Mouse (Mus musculus): ENCODE results near the gene H2-Oa.

H2-Oa gene

GRCm38 (mm10) chr17:34101185-34101584 lies 9.0 kb downstream of the H2-Oa start:
- no peak for DNase-seq (ENCODE audit: extremely low read depth, low read depth, low spot score)

DNA sequence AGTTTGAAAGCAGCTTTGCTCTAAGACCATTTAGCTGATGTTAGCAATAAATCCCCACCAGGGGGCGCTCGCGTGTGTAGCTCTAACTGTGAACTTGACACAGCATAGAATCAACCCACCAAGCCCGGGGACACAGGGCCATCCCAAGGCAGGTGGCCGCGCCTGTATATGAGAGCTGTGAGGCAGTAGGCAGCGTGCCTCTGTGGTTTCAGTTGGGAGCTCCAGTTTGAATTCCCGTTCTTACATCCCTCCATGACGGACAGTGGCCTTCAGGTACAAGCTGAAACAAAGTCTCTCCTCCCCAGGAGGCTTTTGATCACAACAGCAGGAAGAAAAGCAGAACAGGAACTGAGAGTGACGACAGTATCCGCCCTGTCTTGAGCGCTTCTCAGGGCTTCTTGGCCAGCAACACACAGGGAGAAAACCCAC lies 9.5 kb downstream of the H2-Oa start:
- no peak for DNase-seq (ENCODE audit: extremely low read depth, low read depth, low spot score)

DNA sequence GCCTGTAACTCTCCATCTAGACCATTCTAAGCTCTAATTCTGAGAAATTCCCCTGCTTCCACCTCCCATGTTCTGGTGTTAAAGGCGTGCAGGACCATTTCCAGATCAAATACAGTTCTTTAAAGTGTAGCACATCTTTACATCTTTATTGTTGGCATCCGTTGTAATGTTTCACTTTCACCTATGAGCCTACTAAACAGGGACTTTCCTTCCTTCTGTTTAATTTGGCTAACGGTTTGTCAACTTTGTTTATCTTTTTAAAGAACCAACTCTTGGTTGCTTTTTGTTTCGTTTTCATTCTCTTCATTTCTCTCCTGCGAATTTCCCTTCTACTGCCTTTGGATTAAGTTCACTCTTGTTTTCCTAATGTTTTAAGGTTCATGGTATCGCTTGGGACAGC lies 10.7 kb downstream of the H2-Oa start:
- no peak for DNase-seq (ENCODE audit: extremely low read depth, low read depth, low spot score)

DNA sequence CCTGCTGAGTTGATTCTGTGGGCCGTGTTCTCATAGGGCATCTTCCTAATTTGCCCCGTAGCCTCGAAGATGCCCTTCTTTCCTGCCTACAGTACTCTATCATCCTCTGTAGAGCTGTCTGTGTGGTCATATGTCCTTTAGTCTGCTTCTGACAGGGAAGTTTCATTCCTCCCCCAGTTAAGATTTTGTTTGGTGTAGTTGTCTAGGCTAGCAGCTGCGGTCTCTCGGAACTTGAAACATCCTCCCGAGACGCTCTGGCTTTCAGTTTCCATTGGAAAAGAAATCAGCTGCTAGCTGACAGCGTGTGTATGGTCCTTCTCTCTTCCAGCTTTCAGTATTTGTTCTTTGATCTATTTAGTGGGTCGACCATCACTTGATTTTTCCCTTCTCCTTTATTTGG lies 12.7 kb downstream of the H2-Oa start:
- no peak for DNase-seq (ENCODE audit: extremely low read depth, low read depth, low spot score)

- DNase-seq (ENCODE audit: extremely low read depth, low read depth, low spot score), result no peak
Measured at GRCm38 (mm10) chr17:34106555-34106954, 14.4 kb downstream of the H2-Oa start.

- DNase-seq (ENCODE audit: extremely low read depth, low read depth, low spot score), result no peak
Measured at GRCm38 (mm10) chr17:34107109-34107867, 15.1 kb downstream of the H2-Oa start.

- no peak for DNase-seq (ENCODE audit: extremely low read depth, low read depth, low spot score)
Measured at GRCm38 (mm10) chr17:34108460-34108859, 16.3 kb downstream of the H2-Oa start.

GRCm38 (mm10) chr17:34109038-34109805 lies 17.1 kb downstream of the H2-Oa start:
- no peak for DNase-seq (ENCODE audit: extremely low read depth, low read depth, low spot score)

GRCm38 (mm10) chr17:34109806-34110195 lies 17.7 kb downstream of the H2-Oa start:
- DNase-seq (ENCODE audit: extremely low read depth, low read depth, low spot score), result no peak

DNA sequence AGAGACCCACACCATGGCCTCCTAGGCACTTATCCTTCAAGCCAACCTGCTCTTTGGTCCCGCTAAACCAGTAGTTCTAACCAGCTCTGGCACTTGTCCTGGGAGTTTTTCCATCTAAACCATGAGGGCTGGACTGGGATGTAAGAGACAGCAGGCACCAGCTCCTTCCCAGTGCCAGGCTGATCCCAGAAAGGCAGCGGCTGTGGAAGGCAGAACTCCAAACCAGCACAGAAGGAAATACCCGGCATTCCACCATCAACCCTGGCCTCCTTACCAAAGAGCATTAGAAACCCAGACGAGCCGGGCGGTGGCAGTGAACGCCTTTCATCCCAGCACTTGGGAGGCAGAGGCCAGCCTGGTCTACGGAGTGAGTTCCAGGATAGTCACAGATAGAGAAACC lies 18.2 kb downstream of the H2-Oa start:
- DNase-seq (ENCODE audit: extremely low read depth, low read depth, low spot score), result no peak

- no peak for DNase-seq (ENCODE audit: extremely low read depth, low read depth, low spot score)
Measured at GRCm38 (mm10) chr17:34114114-34114513, 22.0 kb downstream of the H2-Oa start.

DNA sequence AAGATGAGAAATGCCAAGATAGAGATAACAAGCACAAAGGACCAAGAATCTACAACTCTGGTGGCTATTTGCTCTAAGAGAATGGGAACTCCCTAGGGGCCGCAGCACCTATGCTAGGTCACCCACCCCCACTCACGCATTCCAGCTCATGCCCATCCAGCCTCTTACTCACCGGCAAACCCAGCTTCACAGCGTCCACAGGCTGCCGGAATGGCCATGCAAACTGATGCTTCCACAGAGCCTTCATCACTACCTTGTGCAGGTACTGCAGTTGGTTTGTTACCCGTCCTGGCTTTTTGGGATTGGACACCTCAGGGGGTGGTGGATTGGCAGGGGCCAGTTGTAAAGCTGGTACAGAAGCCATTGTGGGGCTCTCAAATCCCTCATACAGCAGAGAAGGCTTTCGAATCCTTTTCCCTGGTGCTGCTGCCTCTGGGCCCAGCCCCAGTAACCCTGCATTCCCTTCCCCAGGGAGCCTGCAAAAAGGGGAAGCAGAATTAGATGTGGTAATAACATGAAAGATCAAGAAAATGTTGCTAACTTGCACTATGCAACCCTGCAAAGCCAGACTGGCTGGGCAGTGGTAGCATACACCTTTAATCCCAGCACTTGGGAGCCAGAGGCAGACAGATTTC lies 24.7 kb downstream of the H2-Oa start:
- DNase-seq (ENCODE audit: extremely low read depth, low read depth, low spot score), result no peak

DNA sequence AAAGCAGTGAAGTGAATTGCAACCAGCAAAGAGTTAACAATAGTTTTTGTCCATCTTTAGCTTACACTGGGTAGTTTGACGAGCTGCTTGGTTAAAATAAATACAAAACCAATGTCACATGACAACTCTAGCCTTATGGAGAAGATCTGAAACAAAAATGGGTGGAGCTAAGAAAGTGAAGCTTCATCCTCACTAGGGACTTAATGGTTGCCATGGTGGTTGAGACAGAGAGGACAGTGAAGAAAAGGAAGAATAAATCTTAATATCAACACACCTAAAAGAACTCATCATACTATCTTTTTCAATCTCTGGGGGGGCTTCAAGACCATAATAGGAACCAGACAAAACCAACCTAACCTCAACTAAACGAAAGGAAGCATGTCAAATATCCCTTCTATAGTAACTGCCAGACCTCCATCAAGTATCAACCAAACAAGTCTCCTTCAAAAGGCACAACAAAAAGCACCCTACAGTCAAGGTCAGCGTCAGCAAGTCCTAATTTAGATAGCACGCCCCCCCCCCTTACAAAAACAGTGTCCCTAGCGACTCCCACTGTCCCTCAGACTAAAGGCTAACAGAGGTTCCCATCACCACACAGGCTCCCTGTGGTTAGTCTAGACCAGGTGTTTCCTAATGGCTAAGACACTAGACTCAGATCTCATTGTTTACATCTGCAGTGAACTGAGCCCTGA lies 25.4 kb downstream of the H2-Oa start:
- no peak for DNase-seq (ENCODE audit: extremely low read depth, low read depth, low spot score)

- no peak for DNase-seq (ENCODE audit: extremely low read depth, low read depth, low spot score)
Measured at GRCm38 (mm10) chr17:34118113-34118872, 26.2 kb downstream of the H2-Oa start.

DNA sequence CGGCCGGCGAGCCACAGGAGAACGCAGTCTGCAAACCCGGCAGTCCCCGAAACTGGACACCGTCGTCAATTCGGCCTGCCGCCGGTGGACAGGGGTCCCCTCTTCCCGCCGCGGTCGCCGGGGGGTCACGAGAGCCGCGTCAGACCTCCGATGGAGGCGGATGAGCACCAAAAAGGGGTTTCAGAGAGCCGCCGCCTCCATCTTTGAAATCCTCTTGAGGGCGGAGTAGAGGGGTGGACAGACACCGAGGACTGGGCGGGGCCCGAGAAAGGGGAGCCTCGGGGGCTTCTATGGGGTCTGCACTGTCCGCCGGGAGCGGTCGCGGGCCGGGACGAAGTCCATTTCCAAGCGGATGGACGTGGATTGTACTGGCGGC lies 26.7 kb downstream of the H2-Oa start:
- DNase-seq (ENCODE audit: extremely low read depth, low read depth, low spot score), result no peak

DNA sequence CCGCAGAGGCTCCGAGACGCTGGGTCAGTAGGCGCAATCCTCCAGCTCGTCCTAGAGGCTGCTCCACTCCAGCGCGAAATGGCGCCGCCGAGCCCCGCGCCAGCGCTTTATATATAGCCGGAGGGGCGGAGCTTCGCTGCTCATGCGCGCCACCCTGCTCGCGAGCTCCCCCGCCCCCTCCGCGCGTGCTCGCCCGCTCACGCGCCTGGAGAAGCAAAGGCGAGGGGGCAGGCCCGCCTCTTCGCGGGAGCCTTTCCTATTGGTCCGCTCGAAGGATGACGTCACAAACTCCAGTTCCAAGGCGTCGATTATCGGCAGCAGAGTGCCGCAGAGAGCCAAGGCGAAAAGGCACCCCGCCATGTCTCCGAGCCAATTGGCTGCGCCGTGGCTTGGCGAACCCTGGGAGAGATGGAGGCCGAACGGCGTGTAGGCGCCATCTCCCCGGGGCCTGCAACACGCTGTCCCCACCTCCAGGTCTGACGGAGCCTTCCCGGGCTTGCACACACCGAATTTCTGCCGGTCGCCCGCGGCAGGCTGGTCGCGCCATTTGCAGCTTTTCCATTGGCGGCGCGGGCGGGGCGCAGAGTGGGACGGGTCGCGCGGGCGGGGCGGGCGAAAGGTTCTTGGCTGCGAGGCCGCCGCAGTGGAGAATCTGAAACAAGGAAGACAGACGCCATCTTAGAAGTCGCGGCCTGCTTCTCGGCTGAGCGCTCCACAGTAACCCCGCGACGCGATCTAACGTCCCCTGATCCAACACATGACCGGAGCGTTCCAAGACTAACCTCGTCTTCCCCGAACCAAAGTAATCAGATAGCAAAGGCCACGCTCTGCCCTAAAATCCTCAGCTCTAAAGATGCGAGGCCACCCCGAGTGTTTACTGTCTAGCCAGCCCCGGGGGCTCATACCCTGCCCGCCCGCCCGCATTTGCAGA lies 27.4 kb downstream of the H2-Oa start, which contains the start of gene H2-DMa:
H2-DMa (plus strand) TSS at position 293 of the 931 bp plus-strand sequence.
- DNase-seq (ENCODE audit: extremely low read depth, low read depth, low spot score), result peak; percentile 93

DNA sequence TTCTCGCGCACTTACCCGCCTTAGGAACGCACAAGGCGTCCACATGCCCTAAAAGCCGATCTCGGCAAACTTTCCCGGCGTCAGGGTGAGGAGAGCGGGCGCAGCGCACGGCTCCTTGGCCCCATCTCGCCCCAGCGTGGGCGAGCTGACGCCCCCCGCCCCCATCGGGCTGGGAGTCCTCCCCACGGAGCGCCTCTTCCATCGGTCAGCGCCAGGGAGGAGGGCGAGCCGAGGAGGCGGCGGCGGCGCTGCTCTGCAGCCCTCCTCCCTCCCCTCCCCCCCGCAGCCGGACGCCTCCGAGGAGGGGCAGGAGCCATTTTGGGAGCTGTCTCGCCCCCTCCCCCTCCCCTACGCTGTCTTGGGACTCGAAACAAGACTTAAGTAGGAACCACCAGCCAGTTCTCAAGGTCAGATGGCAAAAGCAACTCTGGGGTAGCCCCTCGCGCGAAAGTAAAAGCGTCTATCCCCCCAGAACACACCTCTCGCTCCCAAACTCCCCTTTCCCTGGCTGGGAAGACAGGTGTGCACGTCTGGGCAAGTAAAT lies 28.1 kb downstream of the H2-Oa start:
- no peak for DNase-seq (ENCODE audit: extremely low read depth, low read depth, low spot score)

- no peak for DNase-seq (ENCODE audit: extremely low read depth, low read depth, low spot score)
Measured at GRCm38 (mm10) chr17:34120814-34121171, 28.7 kb downstream of the H2-Oa start.

DNA sequence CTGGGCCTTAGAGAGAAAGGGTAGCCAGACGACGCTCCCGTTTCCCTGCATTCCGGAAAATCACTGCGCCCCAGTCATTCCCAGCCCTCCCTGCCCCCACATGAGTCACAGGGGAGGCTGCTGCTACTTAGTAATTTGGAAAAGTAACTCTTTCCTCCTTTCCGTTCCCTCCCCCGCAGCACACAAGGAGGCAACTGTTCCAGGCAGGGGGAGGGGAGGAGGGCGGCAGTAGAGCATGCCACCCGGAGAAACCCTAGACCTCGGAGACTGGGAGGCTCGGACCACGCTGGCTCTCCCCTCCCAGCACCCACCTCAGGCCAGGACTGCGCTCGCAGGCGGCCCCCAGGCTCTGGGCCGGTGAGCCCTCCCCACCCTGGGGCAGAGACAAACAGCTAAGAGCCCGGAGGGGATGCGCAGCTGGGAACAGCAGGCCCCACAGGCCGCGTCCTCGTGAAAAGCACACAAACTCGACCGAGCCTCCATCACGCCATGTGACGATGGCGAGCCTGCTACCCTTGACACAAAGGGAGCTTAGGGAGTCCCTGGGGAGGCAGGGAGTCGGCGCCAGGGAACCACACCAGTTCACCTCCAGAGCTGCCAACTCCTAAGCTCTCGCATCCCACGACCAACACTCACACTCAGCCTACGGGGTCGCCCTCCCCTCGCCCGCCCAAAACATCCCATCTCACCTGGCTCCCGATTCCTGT lies 29.2 kb downstream of the H2-Oa start:
- no peak for DNase-seq (ENCODE audit: extremely low read depth, low read depth, low spot score)

Measured in fat pad, adult 2 months (tissue).